Mouse (Mus musculus) left cerebral cortex, adult 18-20 months (tissue): ENCODE measurements around the gene Mlxip. TPM values are rescaled to one million over a fixed set of nuclear protein-coding genes. Genes with fewer than 3 reads are reported as not detected.
A peak's percentile ranks its signal among the peaks of the same experiment; 100 is the strongest.

Experiments
- DNase-seq, 2 experiments: peaks; one replicate each; pipeline ENCODE4 v3.0.0; 2021 to 2022; ENCODE audit warnings: low spot score in 2 of 2, mixed read lengths in 1 of 2
- total RNA-seq, 2 experiments: library from RNA; stranded (reverse); gene quantifications; 2 replicates each; pipeline ENCODE4 v1.2.3; 2021

The Mlxip gene
- total RNA-seq, 2 experiments from 2014 or later, result 16.0 to 16.8 TPM

GRCm38 (mm10) chr5:123379504-123379931 is 15.1 kb upstream of the Mlxip start:
- DNase-seq, result no peak

- DNase-seq, result no peak
Measured at GRCm38 (mm10) chr5:123381968-123382367, 12.6 kb upstream of the Mlxip start.

GRCm38 (mm10) chr5:123382686-123383085 is 11.9 kb upstream of the Mlxip start:
- no peak for DNase-seq

GRCm38 (mm10) chr5:123388452-123388851 is 6.1 kb upstream of the Mlxip start:
- no peak for DNase-seq

- no peak for DNase-seq
Measured at GRCm38 (mm10) chr5:123390536-123391441, 3.8 kb upstream of the Mlxip start.

GRCm38 (mm10) chr5:123391442-123391809 is 3.2 kb upstream of the Mlxip start:
- peak; percentile 52 for DNase-seq

- no peak for DNase-seq
Measured at GRCm38 (mm10) chr5:123393786-123394302, 754 bp upstream of the Mlxip start.

GRCm38 (mm10) chr5:123394957-123395881 is 621 bp downstream of the Mlxip start:
- DNase-seq, result no peak

- no peak for DNase-seq
Measured at GRCm38 (mm10) chr5:123396901-123397464, 2.4 kb downstream of the Mlxip start.

- no peak for DNase-seq
Measured at GRCm38 (mm10) chr5:123397786-123398185, 3.2 kb downstream of the Mlxip start.

- no peak for DNase-seq
Measured at GRCm38 (mm10) chr5:123398856-123399498, 4.4 kb downstream of the Mlxip start.

GRCm38 (mm10) chr5:123404480-123404879 is 9.9 kb downstream of the Mlxip start:
- DNase-seq, result no peak

GRCm38 (mm10) chr5:123406952-123407351 is 12.4 kb downstream of the Mlxip start:
- DNase-seq, result no peak

- no peak for DNase-seq
Measured at GRCm38 (mm10) chr5:123408176-123408575, 13.6 kb downstream of the Mlxip start.

- no peak for DNase-seq
Measured at GRCm38 (mm10) chr5:123412193-123412592, 17.6 kb downstream of the Mlxip start.

- no peak for DNase-seq
Measured at GRCm38 (mm10) chr5:123413866-123414363, 19.3 kb downstream of the Mlxip start.

GRCm38 (mm10) chr5:123416149-123416548 is 21.6 kb downstream of the Mlxip start:
- DNase-seq, result no peak

- DNase-seq, result no peak
Measured at GRCm38 (mm10) chr5:123416566-123417518, 22.2 kb downstream of the Mlxip start.

GRCm38 (mm10) chr5:123423885-123424284 is 29.3 kb downstream of the Mlxip start:
- no peak for DNase-seq
